Mouse (Mus musculus): ENCODE results near the gene Opa1.

Opa1 gene

GRCm38 (mm10) chr16:29579167-29579786, at the start of gene Opa1:
Gene Opa1, plus strand, starts transcription at chr16:29579334.
- peak; percentile 98 to 99 for DNase-seq

GRCm38 (mm10) chr16:29533641-29534040, 45.5 kb upstream of the Opa1 start:
- DNase-seq: no peak

- no peak for DNase-seq
Observed at GRCm38 (mm10) chr16:29535866-29536265, 43.3 kb upstream of the Opa1 start.

GRCm38 (mm10) chr16:29536411-29537204, 42.5 kb upstream of the Opa1 start:
- no peak for DNase-seq

- DNase-seq: no peak
Observed at GRCm38 (mm10) chr16:29539906-29540305, 39.2 kb upstream of the Opa1 start.

GRCm38 (mm10) chr16:29541261-29541683, 37.9 kb upstream of the Opa1 start:
- peak; percentile 10 to 32 for DNase-seq

GRCm38 (mm10) chr16:29544829-29545228, 34.3 kb upstream of the Opa1 start, which contains the start of gene Atp13a4:
Gene Atp13a4, minus strand, starts transcription at chr16:29544864.
- DNase-seq: no peak

- no peak for DNase-seq
Observed at GRCm38 (mm10) chr16:29559667-29560066, 19.5 kb upstream of the Opa1 start.

GRCm38 (mm10) chr16:29560454-29560853, 18.7 kb upstream of the Opa1 start:
- peak in 1 of 2 experiments; percentile 4 for DNase-seq

GRCm38 (mm10) chr16:29560869-29561268, 18.3 kb upstream of the Opa1 start:
- peak in 1 of 2 experiments; percentile 55 for DNase-seq

- no peak for DNase-seq
Observed at GRCm38 (mm10) chr16:29574013-29574412, 5.1 kb upstream of the Opa1 start.

- DNase-seq: no peak
Observed at GRCm38 (mm10) chr16:29575620-29576019, 3.5 kb upstream of the Opa1 start.

- DNase-seq: no peak
Observed at GRCm38 (mm10) chr16:29579787-29580176, 648 bp downstream of the Opa1 start.

GRCm38 (mm10) chr16:29592171-29592570, 13.0 kb downstream of the Opa1 start:
- DNase-seq: no peak

GRCm38 (mm10) chr16:29597122-29597521, 18.0 kb downstream of the Opa1 start:
- DNase-seq: no peak

GRCm38 (mm10) chr16:29605546-29605945, 26.4 kb downstream of the Opa1 start:
- no peak for DNase-seq

- peak; percentile 16 to 57 for DNase-seq
Observed at GRCm38 (mm10) chr16:29607131-29607530, 28.0 kb downstream of the Opa1 start.

GRCm38 (mm10) chr16:29614762-29615161, 35.6 kb downstream of the Opa1 start:
- DNase-seq: no peak

GRCm38 (mm10) chr16:29629053-29629452, 49.9 kb downstream of the Opa1 start:
- DNase-seq: no peak

GRCm38 (mm10) chr16:29635780-29636179, 56.6 kb downstream of the Opa1 start:
- no peak for DNase-seq

GRCm38 (mm10) chr16:29642376-29642775, 63.2 kb downstream of the Opa1 start:
- DNase-seq: no peak

- DNase-seq: no peak
Observed at GRCm38 (mm10) chr16:29644871-29645270, 65.7 kb downstream of the Opa1 start.

- no peak for DNase-seq
Observed at GRCm38 (mm10) chr16:29646202-29646601, 67.1 kb downstream of the Opa1 start.

GRCm38 (mm10) chr16:29656187-29656825, 77.2 kb downstream of the Opa1 start:
- DNase-seq: no peak
